19 mouse cellular contexts compared by ENCODE assay signal in genomic region chr8:3721041-3721440, GRCm38 (mm10). TPM values are rescaled to one million over a fixed set of nuclear protein-coding genes. Genes with fewer than 3 reads are reported as not detected.
"Had no signal": no experiment of that assay in that cellular context is flagged by ENCODE, and none has a peak within 500 bp of the region (broad histone marks: within the 10 kb centered on the region; RNA-seq: fewer than 3 reads in every experiment).

No protein-coding gene starts in this region.

- H3K9me3 ChIP-seq: liver, embryonic 15.5 days; megakaryocyte, embryonic 14.5 days; midbrain, embryonic 12.5 days; neural tube, embryonic 12.5 days had no signal

- DNase-seq: kidney, postnatal 10 days; kidney, postnatal 4 days; lung, adult 2 months; lung, postnatal 14 days; thymus, adult 18-20 months; thymus, postnatal 14 days had no signal

- H3K9ac ChIP-seq: liver, embryonic 15.5 days; midbrain, embryonic 12.5 days; neural tube, embryonic 12.5 days had no signal

- H3K27me3 ChIP-seq: liver, embryonic 15.5 days; midbrain, embryonic 12.5 days; neural tube, embryonic 12.5 days had no signal

- H3K4me2 ChIP-seq: liver, embryonic 11.5 days; liver, embryonic 15.5 days; midbrain, embryonic 12.5 days; neural tube, embryonic 12.5 days had no signal

- H3K27ac ChIP-seq: layer of hippocampus, adult 2 months; liver, embryonic 15.5 days; macrophage; midbrain, embryonic 12.5 days; neural tube, embryonic 12.5 days; stomach, postnatal 0 days had no signal

- H3K4me1 ChIP-seq: liver, embryonic 15.5 days; midbrain, embryonic 12.5 days; neural tube, embryonic 12.5 days had no signal

- H3K36me3 ChIP-seq: liver, embryonic 15.5 days; midbrain, embryonic 12.5 days; neural tube, embryonic 12.5 days had no signal

- H3K4me3 ChIP-seq: layer of hippocampus, adult 2 months; liver, embryonic 15.5 days; midbrain, embryonic 12.5 days; neural tube, embryonic 12.5 days had no signal

RNA-seq across cellular contexts. Expression of gene Clec4g, which starts 0.6 kb away (rescaled TPM):
- total RNA-seq: layer of hippocampus, adult 2 months; layer of hippocampus, postnatal 10 days; left cerebral cortex, postnatal 10 days had no signal
- polyA plus RNA-seq: limb, embryonic 11.5 days; macrophage; midbrain, embryonic 12.5 days; neural tube, embryonic 12.5 days had no signal

RNA-seq across cellular contexts. Expression of gene Fcer2a, which starts 27.1 kb away (rescaled TPM):
- total RNA-seq: layer of hippocampus, adult 2 months; layer of hippocampus, postnatal 10 days; left cerebral cortex, postnatal 10 days had no signal
- polyA plus RNA-seq: macrophage had no signal

RNA-seq across cellular contexts. Expression of gene Cd209a, which starts 27.7 kb away (rescaled TPM):
- total RNA-seq: layer of hippocampus, postnatal 10 days; left cerebral cortex, postnatal 10 days had no signal
- polyA plus RNA-seq: kidney, embryonic 14.5 days; limb, embryonic 11.5 days; liver, embryonic 11.5 days; midbrain, embryonic 12.5 days; neural tube, embryonic 12.5 days had no signal

RNA-seq across cellular contexts. Expression of gene Fcor, which starts 48.9 kb away (rescaled TPM):
- total RNA-seq: neutrophil, adult 5-6 weeks had no signal
